Mouse (Mus musculus) small intestine, adult 2 months (tissue): Measurements from ENCODE around the gene Rap1gap. TPM values are rescaled to one million over a fixed set of nuclear protein-coding genes. Genes with fewer than 3 reads are reported as not detected.
A peak's percentile ranks its signal among the peaks of the same experiment; 100 is the strongest.

Experiments
- H3K27ac ChIP-seq: fragments of 200-500 bp; 2 replicates; pipeline ENCODE4 v1.5.1; 2012; ENCODE audit warnings: low read depth, low read length, control low read depth, inconsistent platforms; ENCODE audit not compliant: insufficient read depth
- H3K27me3 ChIP-seq: fragments of 200-500 bp; 2 replicates; pipeline ENCODE4 v1.6.1; 2012; ENCODE audit warnings: mild to moderate bottlenecking, moderate library complexity, low read length, inconsistent platforms; ENCODE audit not compliant: control insufficient read depth, insufficient read depth
- H3K36me3 ChIP-seq: fragments of 200-500 bp; 2 replicates; pipeline ENCODE4 v1.6.1; 2012; ENCODE audit warnings: mild to moderate bottlenecking, low read length, control low read depth, inconsistent platforms; ENCODE audit not compliant: control insufficient read depth, insufficient read depth
- H3K4me1 ChIP-seq: fragments of 200-500 bp; 2 replicates; pipeline ENCODE4 v1.6.1; 2012; ENCODE audit warnings: low read length, inconsistent platforms, mixed read lengths; ENCODE audit not compliant: control insufficient read depth, insufficient read depth, insufficient read length
- H3K4me3 ChIP-seq: fragments of 200-500 bp; 2 replicates; pipeline ENCODE4 v1.5.1; 2012; ENCODE audit warnings: low read depth, mild to moderate bottlenecking, control low read depth, inconsistent platforms, low read length, moderate library complexity
- CTCF ChIP-seq: fragments of 200-500 bp; IDR thresholded peaks from 2 replicates; pipeline ENCODE4 v1.5.1; 2012; ENCODE audit warnings: low read depth, mild to moderate bottlenecking, control low read depth, inconsistent platforms, low read length, moderate library complexity, mixed read lengths; ENCODE audit not compliant: insufficient replicate concordance, insufficient read length; ENCODE audit errors: extremely low read depth
- POLR2A ChIP-seq: fragments of 200-500 bp; IDR thresholded peaks from 2 replicates; pipeline ENCODE4 v1.6.1; 2012; ENCODE audit warnings: low read depth, mild to moderate bottlenecking, control low read depth, inconsistent platforms, low read length, moderate library complexity
- WGBS: fragments of 180-500 bp; shearing (Covaris S2); methylation state at CpG from one replicate; pipeline ENCODE4 v1.1.7; 2018; 5-methylcytosine and 5-hydroxymethylcytosine counted together
- polyA plus RNA-seq: library from polyadenylated mRNA; depleted of rRNA; stranded (reverse); fragments of >200 nt; gene quantifications from 2 replicates; pipeline ENCODE4 v1.2.3, GENCODE M21; 2012

Gene Rap1gap
- polyA plus RNA-seq, 1 experiment: 48.4 TPM

GRCm38 (mm10) chr4:137680721-137681120 is 16.2 kb downstream of the Rap1gap start:
- Histone ChIP-seq H3K27ac (no peak overlapping the region), H3K4me3 (no peak overlapping the region), H3K27me3 (peaks cover 20% of the 10 kb centered on the region), H3K4me1 (peaks cover 2% of the 10 kb centered on the region; the same call in 1 of the 2 replicates), H3K36me3 (no peaks in the 10 kb centered on the region)
- 77% methylated on average over 7 of the region's 7 CpGs for WGBS
- no peak for TF ChIP-seq POLR2A
- TF ChIP-seq CTCF: no peak

DNA sequence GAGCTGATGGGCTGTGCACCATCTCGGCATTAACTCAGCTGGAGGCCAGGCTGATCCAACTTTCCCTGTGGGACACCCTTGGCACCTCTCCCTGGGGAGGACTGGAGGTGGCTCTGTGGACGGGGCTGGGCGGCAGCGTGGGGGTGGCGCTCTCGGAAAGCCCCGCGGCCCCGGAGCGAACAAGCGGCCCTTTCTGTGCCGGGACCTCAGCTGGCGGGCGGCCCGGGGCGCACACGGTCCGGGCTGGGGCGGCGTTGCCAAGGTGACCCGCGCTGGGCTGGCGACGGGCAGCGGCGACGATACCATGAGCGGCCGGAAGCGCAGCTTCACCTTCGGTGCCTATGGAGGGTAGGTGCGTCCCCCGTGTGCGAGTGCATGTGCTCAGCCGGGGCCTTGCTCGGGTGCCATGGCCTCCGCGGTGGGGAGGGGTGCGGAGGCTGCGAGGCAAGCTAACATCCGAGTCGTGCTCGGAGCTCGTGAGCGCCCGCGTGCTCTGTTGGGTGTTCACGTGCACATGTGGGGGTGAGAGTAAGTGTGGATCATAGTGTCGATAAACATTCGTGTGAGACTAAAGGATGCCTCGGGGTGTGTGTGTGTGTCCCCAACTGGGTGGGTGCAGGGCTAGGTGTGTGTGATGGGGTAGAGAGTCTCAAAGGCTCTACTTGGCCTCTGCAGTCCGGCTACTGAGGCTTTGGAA is 17.0 kb downstream of the Rap1gap start:
- WGBS: 4% methylated on average over 52 of the region's 52 CpGs
- TF ChIP-seq CTCF: no peak
- no peak for TF ChIP-seq POLR2A
- H3K4me3 ChIP-seq: peak overlapping the region; percentile 30

GRCm38 (mm10) chr4:137682961-137683453 is 18.5 kb downstream of the Rap1gap start:
- TF ChIP-seq CTCF: peak; percentile 80; the same call in 1 of the 2 replicates
- TF ChIP-seq POLR2A: no peak
- H3K27me3 ChIP-seq: peaks cover 20% of the 10 kb centered on the region

More for the DNA sequence above, 17.0 kb downstream of the Rap1gap start:
- H3K4me1 ChIP-seq: peaks cover 2% of the 10 kb centered on the region; the same call in 1 of the 2 replicates
- no peaks in the 10 kb centered on the region for H3K36me3 ChIP-seq
- no peak overlapping the region for H3K27ac ChIP-seq
- H3K27me3 ChIP-seq: peaks cover 20% of the 10 kb centered on the region

DNA sequence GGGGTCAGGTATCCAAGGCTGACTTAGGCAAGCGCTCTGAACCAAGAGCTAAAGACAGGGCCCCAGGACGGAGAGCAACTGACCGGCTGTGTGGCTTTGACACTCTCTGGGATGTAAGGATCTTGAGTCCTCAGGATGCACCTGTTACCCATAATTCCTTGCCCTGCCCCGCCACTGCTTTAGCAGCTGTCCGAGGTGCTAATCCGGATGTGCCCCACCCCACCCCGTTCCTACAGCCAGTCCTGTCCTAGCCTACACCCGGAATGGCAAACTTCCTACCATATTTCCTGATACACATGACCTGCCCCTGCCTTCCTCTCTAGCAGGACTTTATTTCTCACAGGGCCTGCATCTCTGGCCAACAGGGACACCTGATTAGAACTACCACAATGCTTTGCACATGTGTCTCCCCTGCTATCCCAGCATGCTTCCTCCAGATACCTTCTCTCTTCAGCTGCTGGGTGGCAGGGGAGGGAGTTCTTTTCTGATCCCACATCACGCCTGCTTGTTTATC is 20.4 kb downstream of the Rap1gap start:
- TF ChIP-seq CTCF (no peak), POLR2A (no peak)
- WGBS: 24% methylated on average over 9 of the region's 9 CpGs
- peaks cover 20% of the 10 kb centered on the region for H3K27me3 ChIP-seq
- no peaks in the 10 kb centered on the region for H3K36me3 ChIP-seq
- H3K4me1 ChIP-seq: peaks cover 2% of the 10 kb centered on the region; the same call in 1 of the 2 replicates
- no peak overlapping the region for H3K4me3 ChIP-seq
- no peak overlapping the region for H3K27ac ChIP-seq

More at GRCm38 (mm10) chr4:137682961-137683453, 18.5 kb downstream of the Rap1gap start:
- WGBS: 45% methylated on average over 7 of the region's 7 CpGs
- H3K27ac ChIP-seq: no peak overlapping the region
- H3K4me3 ChIP-seq: no peak overlapping the region
- peaks cover 2% of the 10 kb centered on the region; the same call in 1 of the 2 replicates for H3K4me1 ChIP-seq
- no peaks in the 10 kb centered on the region for H3K36me3 ChIP-seq

GRCm38 (mm10) chr4:137686303-137686702 is 21.8 kb downstream of the Rap1gap start:
- Histone ChIP-seq H3K27ac (no peak overlapping the region), H3K36me3 (no peaks in the 10 kb centered on the region), H3K27me3 (peaks cover 13% of the 10 kb centered on the region), H3K4me3 (no peak overlapping the region), H3K4me1 (peaks cover 2% of the 10 kb centered on the region; the same call in 1 of the 2 replicates)
- 36% methylated on average over 5 of the region's 5 CpGs for WGBS
- TF ChIP-seq POLR2A: no peak
- TF ChIP-seq CTCF: no peak

- TF ChIP-seq CTCF (no peak), POLR2A (no peak)
- WGBS: 75% methylated on average over 14 of the region's 14 CpGs
- H3K27ac ChIP-seq: no peak overlapping the region
These were observed 22.8 kb downstream of the Rap1gap start for GRCm38 (mm10) chr4:137687234-137687825.

More at GRCm38 (mm10) chr4:137687234-137687825, 22.8 kb downstream of the Rap1gap start:
- Histone ChIP-seq H3K4me3 (no peak overlapping the region), H3K36me3 (no peaks in the 10 kb centered on the region), H3K27me3 (peaks cover 3% of the 10 kb centered on the region; the same call in 1 of the 2 replicates), H3K4me1 (no peaks in the 10 kb centered on the region; the same call in 1 of the 2 replicates)
